Mouse (Mus musculus) heart, embryonic 15.5 days (tissue): ENCODE measurements around the gene Ankrd55. TPM values are rescaled to one million over a fixed set of nuclear protein-coding genes. Genes with fewer than 3 reads are reported as not detected.
A peak's percentile ranks its signal among the peaks of the same experiment; 100 is the strongest.

Experiments used
- ATAC-seq: fragments of 200-750 bp; cut with Nextera tagmentation; replicated peaks from 2 replicates; pipeline ENCODE4 v1.8.0; 2017; ENCODE audit warnings: low read depth, moderate TSS enrichment; ENCODE audit not compliant: insufficient number of reproducible peaks, insufficient read depth, low FRiP score
- H3K27ac ChIP-seq: fragments of 300-500 bp; sonication (generic); 2 replicates; pipeline ENCODE4 v1.5.1; 2015; ENCODE audit warnings: mild to moderate bottlenecking, inconsistent platforms
- H3K27me3 ChIP-seq: fragments of 300-500 bp; sonication (generic); 2 replicates; pipeline ENCODE4 v1.6.1; 2015; ENCODE audit warnings: inconsistent platforms
- H3K36me3 ChIP-seq: fragments of 300-500 bp; sonication (generic); 2 replicates; pipeline ENCODE4 v1.6.1; 2015; ENCODE audit warnings: mild to moderate bottlenecking, inconsistent platforms
- H3K4me1 ChIP-seq: fragments of 300-500 bp; sonication (generic); replicated peaks from 2 replicates; pipeline ENCODE4 v1.6.1; 2015; ENCODE audit warnings: inconsistent platforms
- H3K4me2 ChIP-seq: fragments of 300-500 bp; sonication (generic); 2 replicates; pipeline ENCODE4 v1.6.1; 2015; ENCODE audit warnings: inconsistent platforms, mild to moderate bottlenecking, moderate library complexity
- H3K4me3 ChIP-seq: fragments of 300-500 bp; sonication (generic); 2 replicates; pipeline ENCODE4 v1.5.1; 2015; ENCODE audit warnings: mild to moderate bottlenecking, inconsistent platforms
- H3K9ac ChIP-seq: fragments of 300-500 bp; sonication (generic); 2 replicates; pipeline ENCODE4 v1.6.1; 2015; ENCODE audit warnings: mild to moderate bottlenecking, inconsistent platforms
- H3K9me3 ChIP-seq: fragments of 300-500 bp; sonication (generic); replicated peaks from 2 replicates; pipeline ENCODE4 v1.6.1; 2016; ENCODE audit warnings: inconsistent platforms
- WGBS: fragments of 180-500 bp; shearing (Covaris S2); methylation state at CpG from one replicate; pipeline ENCODE4 v1.1.7; 2015; ENCODE audit warnings: mixed read lengths; 5-methylcytosine and 5-hydroxymethylcytosine counted together
- polyA plus RNA-seq: library from polyadenylated mRNA; unstranded; fragments of >200 nt; fragmentation: Nextera tagmentation; extraction: Ambion mirVana; gene quantifications from 2 replicates; pipeline ENCODE4 v1.2.1, GENCODE M21; 2015

The Ankrd55 gene
- polyA plus RNA-seq, 1 experiment from 2014 or later = 0.09 TPM

DNA sequence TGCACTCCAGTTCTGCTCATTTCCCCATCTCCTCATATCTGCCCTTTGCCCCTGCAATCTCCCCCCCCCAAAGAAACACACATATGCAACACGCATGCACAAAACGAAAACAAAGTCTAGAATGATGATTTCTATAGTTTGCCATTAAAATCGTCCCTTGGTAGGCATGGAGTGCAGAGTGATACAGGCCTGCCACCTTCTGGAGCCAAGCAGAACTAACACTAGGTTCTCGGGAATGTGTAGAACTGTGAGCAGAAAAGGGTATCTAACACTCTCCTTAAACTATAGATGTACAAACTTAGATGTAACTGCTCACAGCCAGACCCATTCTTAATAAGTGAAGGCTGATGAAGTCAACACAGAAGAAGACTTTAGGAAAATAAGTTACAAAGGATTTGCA, 23.6 kb upstream of the Ankrd55 start:
- Histone ChIP-seq H3K36me3 (no peaks in the 10 kb centered on the region), H3K27me3 (no peaks in the 10 kb centered on the region), H3K4me2 (no peak overlapping the region), H3K9me3 (no peaks in the 10 kb centered on the region), H3K27ac (no peak overlapping the region), H3K9ac (no peak overlapping the region), H3K4me3 (no peak overlapping the region), H3K4me1 (no peaks in the 10 kb centered on the region)
- WGBS = 13% methylated on average over 4 of the region's 4 CpGs
- ATAC-seq = no peak

GRCm38 (mm10) chr13:112271901-112272537, 16.2 kb upstream of the Ankrd55 start:
- no peak overlapping the region for H3K9ac ChIP-seq
- no peaks in the 10 kb centered on the region for H3K27me3 ChIP-seq
- WGBS = 24% methylated on average over 5 of the region's 5 CpGs
- H3K36me3 ChIP-seq = no peaks in the 10 kb centered on the region
- no peak overlapping the region for H3K4me3 ChIP-seq
- H3K9me3 ChIP-seq = no peaks in the 10 kb centered on the region
- ATAC-seq = no peak
- H3K4me2 ChIP-seq = no peak overlapping the region
- H3K27ac ChIP-seq = no peak overlapping the region
- H3K4me1 ChIP-seq = no peaks in the 10 kb centered on the region

DNA sequence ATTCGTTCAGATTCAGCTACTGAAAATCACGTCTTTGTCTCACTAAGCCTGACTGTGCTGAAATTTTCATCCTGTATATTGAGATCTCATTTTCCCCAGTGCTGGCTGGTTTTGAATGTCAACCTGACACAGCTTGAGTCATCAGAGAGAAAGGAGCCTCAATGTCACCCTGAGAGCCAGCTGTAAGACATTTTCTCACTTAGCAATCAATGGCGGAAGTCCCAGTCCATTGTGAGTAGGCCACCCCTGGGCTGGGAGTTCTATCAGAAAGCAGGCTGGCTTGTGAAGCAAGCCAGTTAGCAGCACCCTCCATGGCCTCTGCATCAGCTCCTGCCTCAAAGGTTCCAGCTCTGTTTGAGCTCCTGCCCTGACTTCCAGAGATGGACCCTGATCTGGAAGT, 13.6 kb upstream of the Ankrd55 start:
- H3K4me3 ChIP-seq = no peak overlapping the region
- WGBS = 82% methylated on average over 3 of the region's 3 CpGs
- ATAC-seq = no peak
- no peak overlapping the region for H3K9ac ChIP-seq
- no peaks in the 10 kb centered on the region for H3K27me3 ChIP-seq
- no peak overlapping the region for H3K4me2 ChIP-seq
- H3K9me3 ChIP-seq = no peaks in the 10 kb centered on the region
- no peak overlapping the region for H3K27ac ChIP-seq
- no peaks in the 10 kb centered on the region for H3K4me1 ChIP-seq
- H3K36me3 ChIP-seq = no peaks in the 10 kb centered on the region

GRCm38 (mm10) chr13:112275951-112276350, 12.3 kb upstream of the Ankrd55 start:
- no peaks in the 10 kb centered on the region for H3K36me3 ChIP-seq
- no peaks in the 10 kb centered on the region for H3K4me1 ChIP-seq
- H3K4me3 ChIP-seq = no peak overlapping the region
- no peak overlapping the region for H3K9ac ChIP-seq
- no peaks in the 10 kb centered on the region for H3K27me3 ChIP-seq
- ATAC-seq = no peak
- no peaks in the 10 kb centered on the region for H3K9me3 ChIP-seq
- WGBS = 86% methylated on average over 8 of the region's 8 CpGs
- no peak overlapping the region for H3K4me2 ChIP-seq
- H3K27ac ChIP-seq = no peak overlapping the region

- Histone ChIP-seq H3K9me3 (no peaks in the 10 kb centered on the region), H3K27ac (no peak overlapping the region), H3K4me2 (no peak overlapping the region), H3K9ac (no peak overlapping the region), H3K36me3 (no peaks in the 10 kb centered on the region), H3K4me3 (no peak overlapping the region), H3K4me1 (no peaks in the 10 kb centered on the region), H3K27me3 (no peaks in the 10 kb centered on the region)
- no peak for ATAC-seq
- 57% methylated on average over 5 of the region's 5 CpGs for WGBS
Observed at GRCm38 (mm10) chr13:112277544-112277943, 10.7 kb upstream of the Ankrd55 start.

GRCm38 (mm10) chr13:112278251-112278650, 10.0 kb upstream of the Ankrd55 start:
- H3K9ac ChIP-seq = no peak overlapping the region
- 82% methylated on average over 7 of the region's 7 CpGs for WGBS
- no peak for ATAC-seq
- no peaks in the 10 kb centered on the region for H3K9me3 ChIP-seq
- H3K27me3 ChIP-seq = no peaks in the 10 kb centered on the region
- H3K4me1 ChIP-seq = no peaks in the 10 kb centered on the region
- H3K27ac ChIP-seq = no peak overlapping the region
- no peak overlapping the region for H3K4me3 ChIP-seq
- no peak overlapping the region for H3K4me2 ChIP-seq
- no peaks in the 10 kb centered on the region for H3K36me3 ChIP-seq

DNA sequence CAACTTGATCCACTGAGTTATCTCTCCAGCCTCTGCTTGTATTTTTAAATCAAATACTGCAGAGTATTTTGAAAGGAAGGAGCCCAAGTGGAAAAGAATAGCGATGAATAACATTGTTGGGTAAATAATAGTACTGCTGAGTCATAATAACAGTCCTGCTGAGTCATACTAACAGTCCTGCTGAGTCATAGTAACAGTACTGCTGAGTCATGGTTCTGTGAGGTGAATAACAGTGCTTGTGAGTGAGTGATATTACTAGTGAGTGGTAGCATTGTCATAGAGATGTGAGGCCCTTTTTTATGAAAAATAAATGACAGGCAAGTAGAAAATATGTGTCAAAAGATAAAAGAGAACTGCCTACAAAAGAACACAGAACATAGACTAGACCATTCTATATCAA, 1.1 kb upstream of the Ankrd55 start:
- H3K27ac ChIP-seq = no peak overlapping the region
- no peaks in the 10 kb centered on the region for H3K36me3 ChIP-seq
- no peaks in the 10 kb centered on the region for H3K27me3 ChIP-seq
- no peak overlapping the region for H3K4me2 ChIP-seq
- H3K4me1 ChIP-seq = peaks cover 13% of the 10 kb centered on the region
- H3K9me3 ChIP-seq = no peaks in the 10 kb centered on the region
- H3K9ac ChIP-seq = no peak overlapping the region
- no peak overlapping the region for H3K4me3 ChIP-seq
- 85% methylated on average over 1 of the region's 1 CpGs for WGBS
- no peak for ATAC-seq

DNA sequence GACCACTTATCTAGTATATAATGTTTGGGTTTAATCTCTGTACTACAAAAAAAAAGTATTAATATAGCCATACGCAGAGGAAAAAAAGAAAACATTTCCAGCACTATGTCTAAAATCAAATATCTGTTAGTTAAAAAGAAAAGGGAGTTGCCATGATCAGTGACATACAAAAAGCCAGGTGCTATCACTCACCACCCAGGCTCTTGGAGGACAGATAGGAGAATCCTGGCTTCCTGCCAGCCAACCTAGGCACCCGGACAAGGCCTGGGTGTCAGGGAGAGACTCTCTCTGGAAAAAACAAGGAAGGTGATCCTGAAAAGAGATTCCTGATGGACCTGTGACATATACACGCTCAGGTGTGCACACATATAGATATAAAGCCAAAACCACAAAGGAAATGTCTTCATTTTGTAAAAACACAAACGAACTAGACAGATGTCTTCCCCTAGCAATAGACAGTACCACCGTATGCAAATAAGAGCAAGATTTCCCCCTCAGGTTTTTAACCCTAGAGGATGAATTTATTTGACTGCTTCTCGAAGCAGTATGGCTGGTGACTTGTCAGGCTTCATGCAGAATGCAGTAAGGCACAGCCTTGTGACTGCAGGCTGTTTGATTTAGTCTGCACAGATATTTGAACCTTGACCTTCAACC, 553 bp upstream of the Ankrd55 start:
- Histone ChIP-seq H3K9me3 (no peaks in the 10 kb centered on the region), H3K4me1 (peaks cover 13% of the 10 kb centered on the region), H3K9ac (no peak overlapping the region), H3K27ac (peak overlapping the region; percentile 39), H3K4me2 (peak overlapping the region; percentile 64), H3K27me3 (no peaks in the 10 kb centered on the region), H3K4me3 (peak overlapping the region; percentile 31), H3K36me3 (no peaks in the 10 kb centered on the region)
- WGBS = 36% methylated on average over 6 of the region's 6 CpGs
- 0 out of 2 replicates have a peak, but pooled peaks have one; percentile 5 for ATAC-seq

DNA sequence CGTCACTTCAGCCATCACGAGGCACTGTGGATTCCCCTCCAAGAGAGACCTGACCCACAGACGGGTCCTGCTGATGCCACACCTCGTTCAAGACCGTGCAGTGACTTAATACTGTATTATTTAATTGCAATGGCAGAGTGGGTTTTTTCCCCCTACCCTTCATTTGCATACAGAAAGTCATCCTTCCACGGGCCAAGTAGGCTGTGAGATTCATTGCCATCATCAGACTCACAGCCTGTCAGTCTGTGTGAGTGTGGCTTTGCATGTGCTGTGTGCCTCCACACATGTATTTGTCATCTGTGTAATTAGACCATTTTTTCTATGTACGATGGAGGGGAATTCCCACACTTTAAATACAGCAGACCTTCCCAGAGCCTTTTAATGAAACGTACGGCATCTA, 1.1 kb downstream of the Ankrd55 start:
- Histone ChIP-seq H3K27me3 (no peaks in the 10 kb centered on the region), H3K4me2 (no peak overlapping the region), H3K4me1 (peaks cover 13% of the 10 kb centered on the region), H3K36me3 (no peaks in the 10 kb centered on the region), H3K4me3 (no peak overlapping the region), H3K9me3 (no peaks in the 10 kb centered on the region), H3K27ac (no peak overlapping the region), H3K9ac (no peak overlapping the region)
- no peak for ATAC-seq
- WGBS = 68% methylated on average over 9 of the region's 9 CpGs

- H3K4me1 ChIP-seq = peaks cover 13% of the 10 kb centered on the region
- no peaks in the 10 kb centered on the region for H3K27me3 ChIP-seq
- no peak overlapping the region for H3K4me2 ChIP-seq
- ATAC-seq = no peak
- no peak overlapping the region for H3K27ac ChIP-seq
- no peak overlapping the region for H3K9ac ChIP-seq
- H3K4me3 ChIP-seq = no peak overlapping the region
- H3K36me3 ChIP-seq = no peaks in the 10 kb centered on the region
- 47% methylated on average over 4 of the region's 4 CpGs for WGBS
- H3K9me3 ChIP-seq = no peaks in the 10 kb centered on the region
Observed at GRCm38 (mm10) chr13:112289981-112290380, 1.7 kb downstream of the Ankrd55 start.

DNA sequence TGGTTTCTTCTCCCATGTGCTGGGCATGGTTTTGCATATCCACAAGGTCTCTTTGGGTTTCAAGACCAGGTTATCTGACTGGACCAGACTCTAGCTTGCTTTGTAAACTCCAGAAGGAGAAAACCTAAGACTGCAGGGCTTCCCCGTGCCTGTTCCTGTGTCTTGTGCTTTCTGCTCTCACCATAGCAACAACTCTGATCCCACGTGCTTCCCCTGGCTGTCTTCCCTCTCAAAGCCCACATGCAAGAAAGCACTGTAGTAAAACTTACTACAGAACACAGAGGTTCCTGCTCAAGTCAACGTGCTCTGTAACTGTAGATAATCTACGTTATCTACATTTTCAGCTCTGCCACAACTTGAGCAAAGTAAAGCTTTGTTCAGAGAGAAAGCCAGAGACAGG, 4.2 kb downstream of the Ankrd55 start:
- ATAC-seq = no peak
- Histone ChIP-seq H3K4me1 (peaks cover 13% of the 10 kb centered on the region), H3K36me3 (no peaks in the 10 kb centered on the region), H3K9ac (no peak overlapping the region), H3K4me2 (no peak overlapping the region), H3K27me3 (no peaks in the 10 kb centered on the region), H3K27ac (no peak overlapping the region), H3K9me3 (no peaks in the 10 kb centered on the region), H3K4me3 (no peak overlapping the region)
- WGBS = 38% methylated on average over 4 of the region's 4 CpGs

GRCm38 (mm10) chr13:112293092-112293491, 4.8 kb downstream of the Ankrd55 start:
- no peak for ATAC-seq
- peaks cover 8% of the 10 kb centered on the region for H3K4me1 ChIP-seq
- no peak overlapping the region for H3K27ac ChIP-seq
- H3K4me2 ChIP-seq = no peak overlapping the region
- 90% methylated on average over 6 of the region's 6 CpGs for WGBS
- H3K9me3 ChIP-seq = no peaks in the 10 kb centered on the region
- no peaks in the 10 kb centered on the region for H3K27me3 ChIP-seq
- H3K36me3 ChIP-seq = no peaks in the 10 kb centered on the region
- H3K9ac ChIP-seq = no peak overlapping the region
- H3K4me3 ChIP-seq = no peak overlapping the region
